Mouse (Mus musculus) MEL (cell line): ENCODE measurements around the gene Hnrnpll.

Experiments
- CTCF ChIP-seq, 3 experiments: IDR thresholded peaks in 2 of 3; conservative IDR thresholded peaks in 1 of 3; 2 replicates each; pipeline ENCODE4 v1.5.1; 2011 to 2012; ENCODE audit warnings: low read length in 3 of 3, low read depth in 2 of 3, mild to moderate bottlenecking in 2 of 3, improper control_type of control experiment in 1 of 3, inconsistent platforms in 1 of 3, mixed read lengths in 1 of 3, moderate library complexity in 1 of 3; ENCODE audit not compliant: control insufficient read depth in 1 of 3, insufficient read depth in 1 of 3, poor library complexity in 1 of 3, severe bottlenecking in 1 of 3
- JUND ChIP-seq: IDR thresholded peaks from 2 replicates; pipeline ENCODE4 v1.6.1; 2011; ENCODE audit warnings: low read depth, mild to moderate bottlenecking, improper control_type of control experiment, low read length
- POLR2A ChIP-seq, 2 experiments: IDR thresholded peaks; 2 replicates each; pipeline ENCODE4 v1.6.1; 2011 to 2012; ENCODE audit warnings: low read length in 2 of 2, mild to moderate bottlenecking in 2 of 2, control low read depth in 1 of 2, improper control_type of control experiment in 1 of 2, low read depth in 1 of 2, moderate library complexity in 1 of 2; ENCODE audit not compliant: control insufficient read depth in 1 of 2, insufficient read depth in 1 of 2, poor library complexity in 1 of 2
- POLR2AphosphoS2 ChIP-seq: IDR thresholded peaks from 2 replicates; pipeline ENCODE4 v1.6.1; 2011; ENCODE audit warnings: low read length, improper control_type of control experiment
- USF1 ChIP-seq: IDR thresholded peaks from 2 replicates; pipeline ENCODE4 v1.6.1; 2014; ENCODE audit warnings: low read depth, mild to moderate bottlenecking, inconsistent platforms, low read length, improper control_type of control experiment, moderate library complexity

GRCm38 (mm10) chr17:79981758-79982481, 80.2 kb downstream of the Hnrnpll start:
- TF ChIP-seq JUND (no peak), USF1 (no peak), CTCF (IDR thresholded peaks at IDR 0.05 in 2 of 3, conservative IDR thresholded peaks at IDR 0.05 in 1 of 3; ENCODE audit: control insufficient read depth in 1 of 3, insufficient read depth in 1 of 3, low read depth in 2 of 3, low read length in 3 of 3, poor library complexity in 1 of 3, severe bottlenecking in 1 of 3) (no peak), POLR2A (IDR thresholded peaks at IDR 0.05; ENCODE audit: control insufficient read depth in 1 of 2, insufficient read depth in 1 of 2, low read depth in 1 of 2, low read length in 2 of 2, poor library complexity in 1 of 2) (no peak), POLR2AphosphoS2 (no peak)
